8 mouse cellular contexts compared by ENCODE assay signal in genomic region chr4:133353367-133354365, GRCm38 (mm10). TPM values are rescaled to one million over a fixed set of nuclear protein-coding genes. Genes with fewer than 3 reads are reported as not detected.
DNase-seq lines count a peak whose midpoint lies in the region; ATAC-seq and TF ChIP-seq lines count a peak whose summit lies in the region.

Gene Wdtc1, minus strand, starts transcription at chr4:133353481.

- TF ChIP-seq CTCF in spleen, adult 2 months (IDR thresholded peaks at IDR 0.05; ENCODE audit: extremely low read depth, insufficient read depth, insufficient read length, insufficient replicate concordance) = no peak

- intact Hi-C loops in heart, postnatal 14 days (cut with DNase I) = loop anchor here (10.0 kb wide), 1 partner anchor 161 kb away; the partner anchor contains the start of gene Kdf1

- H3K4me3 ChIP-seq in spleen, adult 2 months (ENCODE audit: extremely low read depth, insufficient read depth, insufficient read length) = no peak within 1 kb of the TSS
- H3K4me3 ChIP-seq in embryonic facial prominence, embryonic 15.5 days (replicated peaks) = no peak within 1 kb of the TSS
- no peak within 1 kb of the TSS for H3K4me3 ChIP-seq in limb, embryonic 13.5 days
- no peak within 1 kb of the TSS for H3K4me3 ChIP-seq in midbrain, embryonic 16.5 days (ENCODE audit: low read depth, low read length)

- H3K27ac ChIP-seq in spleen, adult 2 months (ENCODE audit: insufficient read depth, low read length) = no peak within 1 kb of the TSS
- no peak within 1 kb of the TSS for H3K27ac ChIP-seq in embryonic facial prominence, embryonic 15.5 days (replicated peaks)
- no peak within 1 kb of the TSS for H3K27ac ChIP-seq in limb, embryonic 13.5 days
- H3K27ac ChIP-seq in midbrain, embryonic 16.5 days (ENCODE audit: low read length) = no peak within 1 kb of the TSS

- H3K4me1 ChIP-seq in spleen, adult 2 months (ENCODE audit: control insufficient read depth, insufficient read depth, insufficient read length) = no peaks in the 10 kb centered on the region
- H3K4me1 ChIP-seq in embryonic facial prominence, embryonic 15.5 days = no peaks in the 10 kb centered on the region
- no peaks in the 10 kb centered on the region for H3K4me1 ChIP-seq in limb, embryonic 13.5 days
- no peaks in the 10 kb centered on the region for H3K4me1 ChIP-seq in midbrain, embryonic 16.5 days (ENCODE audit: control insufficient read depth, insufficient read depth, low read length)

- WGBS in spleen, adult 2 months = 82% methylated on average over 23 of the region's 23 CpGs
- 86% methylated on average over 23 of the region's 23 CpGs for WGBS in embryonic facial prominence, embryonic 15.5 days
- 86% methylated on average over 23 of the region's 23 CpGs for WGBS in limb, embryonic 13.5 days
- WGBS in midbrain, embryonic 16.5 days = 89% methylated on average over 23 of the region's 23 CpGs

- no peak within 1 kb of the TSS for H3K9ac ChIP-seq in embryonic facial prominence, embryonic 15.5 days
- H3K9ac ChIP-seq in limb, embryonic 13.5 days = no peak within 1 kb of the TSS
- H3K9ac ChIP-seq in midbrain, embryonic 16.5 days (ENCODE audit: low read depth, low read length) = no peak within 1 kb of the TSS

- DNase-seq in spleen, adult 2 months (ENCODE audit: low read depth in 1 of 2, low spot score in 2 of 2) = no peak
- DNase-seq in spleen, adult 12 weeks (ENCODE audit: low spot score) = no peak
- no peak for DNase-seq in heart, postnatal 14 days
- DNase-seq in thymus, postnatal 10 days (ENCODE audit: low spot score in 2 of 2) = no peak

- no peak within 1 kb of the TSS for H3K4me2 ChIP-seq in embryonic facial prominence, embryonic 15.5 days (replicated peaks)
- no peak within 1 kb of the TSS for H3K4me2 ChIP-seq in limb, embryonic 13.5 days (replicated peaks)
- H3K4me2 ChIP-seq in midbrain, embryonic 16.5 days (ENCODE audit: low read length) = no peak within 1 kb of the TSS

- no peak for ATAC-seq in embryonic facial prominence, embryonic 15.5 days (ENCODE audit: insufficient number of reproducible peaks, low FRiP score, low TSS enrichment, low read depth)
- ATAC-seq in limb, embryonic 13.5 days (ENCODE audit: low FRiP score, low read depth) = no peak
- ATAC-seq in midbrain, embryonic 16.5 days = no peak
- no peak for ATAC-seq in frontal cortex, adult (ENCODE audit: low TSS enrichment)

- H3K36me3 ChIP-seq in spleen, adult 2 months (ENCODE audit: control insufficient read depth, insufficient read depth, low read length) = no peaks in the 10 kb centered on the region
- H3K36me3 ChIP-seq in embryonic facial prominence, embryonic 15.5 days = no peaks in the 10 kb centered on the region
- H3K36me3 ChIP-seq in limb, embryonic 13.5 days = no peaks in the 10 kb centered on the region
- H3K36me3 ChIP-seq in midbrain, embryonic 16.5 days (ENCODE audit: control insufficient read depth, insufficient read depth, low read length) = no peaks in the 10 kb centered on the region

- H3K9me3 ChIP-seq in embryonic facial prominence, embryonic 15.5 days (replicated peaks) = no peaks in the 10 kb centered on the region
- H3K9me3 ChIP-seq in limb, embryonic 13.5 days = no peaks in the 10 kb centered on the region
- no peaks in the 10 kb centered on the region for H3K9me3 ChIP-seq in midbrain, embryonic 16.5 days (replicated peaks; ENCODE audit: control insufficient read depth, low read length, poor library complexity, severe bottlenecking)

- TF ChIP-seq POLR2A in spleen, adult 2 months (IDR thresholded peaks at IDR 0.05; ENCODE audit: low read depth, low read length) = no peak

- no peaks in the 10 kb centered on the region; the same call in 1 of the 2 replicates for H3K27me3 ChIP-seq in spleen, adult 2 months (ENCODE audit: control insufficient read depth, insufficient read depth, low read length)
- no peaks in the 10 kb centered on the region for H3K27me3 ChIP-seq in embryonic facial prominence, embryonic 15.5 days
- H3K27me3 ChIP-seq in limb, embryonic 13.5 days = no peaks in the 10 kb centered on the region
- H3K27me3 ChIP-seq in midbrain, embryonic 16.5 days (ENCODE audit: control insufficient read depth, insufficient read depth, low read depth, low read length) = no peaks in the 10 kb centered on the region

RNA-seq across cellular contexts. Expression of gene Wdtc1, which starts in this region (rescaled TPM):
- polyA plus RNA-seq in spleen, adult 2 months (2012; rRNA removed) = 33.0 and 33.3 TPM in 2 replicates
- polyA plus RNA-seq in embryonic facial prominence, embryonic 15.5 days (2015; fragmentation: Nextera tagmentation; extraction: Ambion mirVana) = 17.0 and 17.2 TPM in 2 replicates
- 10 to 100 TPM; 65.7 to 70.6 TPM for total RNA-seq in heart, postnatal 14 days (2021)
- polyA plus RNA-seq in limb, embryonic 13.5 days (2015; fragmentation: Nextera tagmentation; extraction: Ambion mirVana) = 13.3 and 14.1 TPM in 2 replicates
- polyA plus RNA-seq in midbrain, embryonic 16.5 days (2015; fragmentation: Nextera tagmentation; extraction: Ambion mirVana) = 20.1 and 20.7 TPM in 2 replicates
